Mouse (Mus musculus): ENCODE data around the gene Parp6.

Gene Parp6

DNA sequence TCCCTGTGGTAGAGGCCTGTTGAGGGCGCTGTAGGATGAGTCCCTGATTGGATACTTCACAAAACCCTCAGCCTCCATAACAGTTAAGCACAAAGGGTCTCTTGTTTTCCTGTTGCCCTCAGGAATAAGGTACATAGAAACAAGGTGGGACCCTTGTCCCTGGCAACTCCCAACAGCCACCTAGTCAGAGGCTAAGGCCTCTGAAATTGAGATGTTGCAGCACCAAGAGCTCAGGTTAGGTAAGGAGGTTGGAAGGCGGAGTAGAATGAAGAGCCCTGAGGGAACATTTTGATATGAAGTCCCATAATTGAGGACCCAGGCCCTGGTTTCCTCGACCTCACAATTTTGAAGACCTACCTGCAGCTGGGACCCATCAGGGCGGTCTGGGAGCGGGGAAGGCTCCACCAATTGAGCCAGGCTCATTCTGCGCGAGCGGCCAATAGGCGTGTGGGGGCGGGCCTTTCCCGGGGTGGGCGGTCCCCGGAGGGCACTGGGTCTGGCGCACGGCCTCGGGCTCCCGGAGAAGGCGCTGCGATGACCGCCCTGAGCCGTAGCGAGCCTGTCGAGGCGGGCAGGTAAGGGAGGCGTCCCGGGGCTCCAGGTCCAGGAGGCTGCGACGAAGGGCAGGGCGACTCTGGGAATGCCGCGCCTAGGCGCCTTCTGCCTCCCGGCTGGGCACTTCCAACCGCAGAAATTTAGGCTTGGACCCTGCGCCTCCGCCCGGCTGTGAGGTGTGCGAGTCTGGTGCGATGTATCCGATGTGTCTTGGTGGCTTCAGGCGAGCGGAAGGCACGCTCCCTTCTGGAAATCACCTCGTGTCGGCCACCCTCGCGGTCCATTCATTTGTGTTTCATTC is 62.8 kb downstream of the Parp6 start, which contains the start of gene Gramd2:
TSS of gene Gramd2 (plus strand) at position 467 of the 856 bp plus-strand sequence.
- CTCF ChIA-PET, result no interaction called here

GRCm38 (mm10) chr9:59680534-59680875 is 63.4 kb downstream of the Parp6 start:
- CTCF ChIA-PET, result no interaction called here

DNA sequence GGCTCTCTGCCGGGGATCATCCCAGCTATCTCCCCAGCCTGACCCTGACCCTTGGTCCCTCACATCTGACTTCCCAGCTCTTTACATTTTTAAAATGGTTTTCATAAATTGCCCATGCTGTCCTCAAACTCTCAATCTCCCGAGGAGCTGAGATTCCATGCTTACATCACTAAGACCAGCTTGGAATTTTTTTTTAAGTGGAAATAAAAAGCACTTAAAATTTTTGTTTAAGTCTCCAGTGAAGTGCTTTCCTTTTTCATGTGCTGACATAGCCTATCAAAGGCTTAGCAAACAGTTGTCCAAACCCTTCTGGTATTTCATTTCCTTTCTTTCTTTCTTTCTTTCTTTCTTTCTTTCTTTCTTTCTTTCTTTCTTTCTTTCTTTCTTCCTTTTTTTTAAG is 66.9 kb downstream of the Parp6 start:
- CTCF ChIA-PET, result no interaction called here

DNA sequence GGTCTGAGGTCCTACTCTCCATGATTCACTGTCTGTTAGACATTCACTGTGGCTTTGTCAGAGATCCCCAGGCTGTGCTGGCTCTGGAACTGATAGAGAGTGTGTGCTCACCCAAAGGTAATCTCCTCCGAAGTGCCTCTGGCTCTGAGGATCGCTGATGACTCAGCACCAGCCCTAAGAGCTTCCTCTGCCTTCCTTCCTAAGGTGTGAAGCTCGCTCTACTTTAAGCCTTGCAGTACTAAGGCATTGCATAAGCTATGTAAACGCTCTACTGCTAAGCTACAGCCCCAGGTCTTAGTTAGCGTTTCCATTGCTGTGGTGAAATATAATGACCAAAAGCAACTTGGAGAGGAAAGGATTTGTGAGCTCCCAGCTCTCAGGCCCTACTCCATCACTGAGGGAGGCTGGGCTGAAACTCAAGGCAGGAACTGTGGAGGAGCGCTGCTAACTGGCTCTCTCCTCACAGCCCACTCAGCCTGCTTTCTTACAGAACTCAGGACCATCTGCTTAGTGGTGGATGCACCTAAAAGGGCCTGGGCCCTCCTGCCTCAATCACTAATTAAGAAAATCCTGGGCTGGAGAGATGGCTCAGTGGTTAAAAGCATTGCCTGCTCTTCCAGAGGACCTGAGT is 70.4 kb downstream of the Parp6 start:
- CTCF ChIA-PET, result no interaction called here

- CTCF ChIA-PET, result interaction anchor here (0.6 kb wide), 1 partner anchor 213 kb away, joined by 4 read pairs; no protein-coding TSS in a partner anchor
Measured at GRCm38 (mm10) chr9:59691635-59692094, 74.6 kb downstream of the Parp6 start.

GRCm38 (mm10) chr9:59692145-59692544 is 75.1 kb downstream of the Parp6 start:
- CTCF ChIA-PET, result interaction anchor here (0.6 kb wide), 1 partner anchor 213 kb away, joined by 4 read pairs; no protein-coding TSS in a partner anchor

DNA sequence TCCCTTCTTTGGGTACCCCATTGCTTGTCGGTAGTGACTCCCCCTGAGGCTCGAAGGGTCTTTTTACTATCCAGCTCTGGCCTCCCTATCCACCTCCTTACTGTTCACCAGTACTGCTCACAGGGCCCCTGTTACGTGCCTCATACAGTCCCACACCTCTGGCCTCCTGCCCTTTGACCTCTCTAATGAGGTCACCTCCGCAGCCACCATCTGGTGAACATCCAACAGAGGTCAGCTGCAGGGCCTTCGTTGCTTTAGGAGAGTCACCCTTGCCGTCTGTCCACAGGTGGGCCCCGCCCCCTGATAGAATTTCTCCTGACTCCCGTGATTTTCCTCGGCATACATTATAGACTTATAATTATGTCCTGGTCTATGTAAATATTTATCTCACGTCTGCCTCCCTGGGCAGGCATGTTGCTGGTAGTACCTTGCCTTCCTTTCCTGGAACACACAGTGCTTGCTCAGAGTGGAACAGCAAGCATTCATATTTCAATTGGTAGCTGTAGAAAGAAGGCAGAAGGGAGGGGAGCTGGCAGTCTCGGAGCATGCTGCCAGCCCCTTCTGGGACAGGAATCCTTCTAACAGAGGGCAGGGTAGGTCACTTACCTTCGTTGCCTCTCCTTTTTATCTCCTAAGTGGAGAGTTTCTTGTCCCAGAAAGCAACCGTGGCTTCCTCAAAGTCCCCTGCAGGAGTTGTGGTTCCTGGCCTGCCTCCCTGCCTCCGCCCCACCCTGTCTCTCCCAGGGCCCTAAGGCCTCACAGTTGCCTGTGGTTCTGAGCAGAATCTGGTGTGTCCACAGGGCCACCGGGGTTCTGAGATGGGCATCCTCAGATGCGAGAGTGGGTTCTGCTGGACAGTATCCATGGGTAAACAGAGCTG is 77.7 kb downstream of the Parp6 start:
- CTCF ChIA-PET, result no interaction called here

DNA sequence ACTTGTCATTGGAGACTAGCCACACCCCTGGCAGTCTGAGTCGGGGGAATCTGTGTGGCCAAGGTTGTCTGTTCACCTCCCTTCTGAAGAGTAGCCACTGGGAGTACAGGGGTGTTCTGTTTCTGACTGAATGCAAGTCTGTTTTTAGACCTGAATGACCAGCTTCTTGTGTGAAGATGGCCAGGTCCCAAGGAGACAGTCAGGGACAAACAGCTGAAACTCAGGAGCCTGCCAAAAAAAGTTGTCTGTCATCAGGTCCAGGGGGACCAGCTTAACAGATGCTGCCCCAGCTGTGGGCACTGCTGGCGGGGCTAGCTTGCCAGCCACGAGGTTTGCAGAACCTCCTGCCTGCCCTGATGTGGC is 78.3 kb downstream of the Parp6 start:
- CTCF ChIA-PET, result no interaction called here

- CTCF ChIA-PET, result no interaction called here
Measured at GRCm38 (mm10) chr9:59696381-59696780, 79.3 kb downstream of the Parp6 start.
